12 mouse cellular contexts compared by ENCODE assay signal in genomic region chr6:92987846-92988619, GRCm38 (mm10). TPM values are rescaled to one million over a fixed set of nuclear protein-coding genes. Genes with fewer than 3 reads are reported as not detected.
DNase-seq lines count a peak whose midpoint lies in the region; ATAC-seq lines count a peak whose summit lies in the region.
"Had no signal": no experiment of that assay in that cellular context is flagged by ENCODE, and none has a peak within 500 bp of the region (broad histone marks: within the 10 kb centered on the region; RNA-seq: fewer than 3 reads in every experiment).

No protein-coding gene starts in this region.

- H3K4me2 ChIP-seq in lung, embryonic 16.5 days (ENCODE audit: low read depth, low read length), result peak overlapping the region; percentile 28
- H3K4me2 ChIP-seq: hindbrain, embryonic 12.5 days; midbrain, embryonic 11.5 days had no signal

- no peak overlapping the region for H3K4me3 ChIP-seq in heart, embryonic 10.5 days
- no peak overlapping the region for H3K4me3 ChIP-seq in lung, embryonic 16.5 days (ENCODE audit: low read length)
- H3K4me3 ChIP-seq: hindbrain, embryonic 12.5 days had no signal

- H3K27me3 ChIP-seq in heart, embryonic 10.5 days (ENCODE audit: insufficient read depth, poor library complexity, severe bottlenecking), result no peaks in the 10 kb centered on the region
- no peaks in the 10 kb centered on the region for H3K27me3 ChIP-seq in lung, embryonic 16.5 days (ENCODE audit: control insufficient read depth, insufficient read depth, low read depth, low read length)
- H3K27me3 ChIP-seq: hindbrain, embryonic 12.5 days had no signal

- no peaks in the 10 kb centered on the region for H3K9me3 ChIP-seq in heart, embryonic 10.5 days
- H3K9me3 ChIP-seq in lung, embryonic 16.5 days (ENCODE audit: control insufficient read depth, low read length), result no peaks in the 10 kb centered on the region
- H3K9me3 ChIP-seq: hindbrain, embryonic 12.5 days had no signal

- peaks cover 31% of the 10 kb centered on the region for H3K4me1 ChIP-seq in heart, embryonic 10.5 days
- peaks cover 19% of the 10 kb centered on the region for H3K4me1 ChIP-seq in lung, embryonic 16.5 days (replicated peaks; ENCODE audit: control insufficient read depth, insufficient read depth, low read length)
- H3K4me1 ChIP-seq: hindbrain, embryonic 12.5 days had no signal

- H3K9ac ChIP-seq in lung, embryonic 16.5 days (ENCODE audit: low read length), result no peak overlapping the region
- H3K9ac ChIP-seq: hindbrain, embryonic 12.5 days had no signal

- no peaks in the 10 kb centered on the region for H3K36me3 ChIP-seq in heart, embryonic 10.5 days
- no peaks in the 10 kb centered on the region for H3K36me3 ChIP-seq in lung, embryonic 16.5 days (ENCODE audit: control insufficient read depth, insufficient read depth, low read length)
- H3K36me3 ChIP-seq: G1E; hindbrain, embryonic 12.5 days had no signal

- no peak for DNase-seq in heart, embryonic 10.5 days (ENCODE audit: low spot score)
- DNase-seq in kidney, adult 8-10 months, result peak; percentile 30 to 37
- no peak for DNase-seq in spleen, adult 18-20 months
- no peak for DNase-seq in thymus, adult 18-20 months
- DNase-seq in cerebellum, postnatal 25 days, result no peak
- DNase-seq in spleen, postnatal 36 days (ENCODE audit: low spot score in 2 of 2), result no peak

- H3K27ac ChIP-seq in heart, embryonic 10.5 days, result peak overlapping the region; percentile 80
- peak overlapping the region; percentile 32; the same call in 1 of the 2 replicates for H3K27ac ChIP-seq in lung, embryonic 16.5 days (ENCODE audit: low read length)
- H3K27ac ChIP-seq: hindbrain, embryonic 12.5 days had no signal

- peak; percentile 48 for ATAC-seq in granulocyte monocyte progenitor cell, adult 5-6 weeks (replicated peaks; ENCODE audit: poor library complexity, severe bottlenecking)
- ATAC-seq in lung, embryonic 16.5 days (ENCODE audit: low read depth), result peak; percentile 41; the same call in 1 of the 2 replicates
- ATAC-seq: forebrain, embryonic 14.5 days had no signal

- WGBS in heart, embryonic 10.5 days, result 47% methylated on average over 14 of the region's 14 CpGs
- 35% methylated on average over 14 of the region's 14 CpGs for WGBS in lung, embryonic 16.5 days

RNA-seq across cellular contexts. Expression of gene Adamts9, which starts 44.7 kb away (rescaled TPM):
- not detected in 2 replicates for total RNA-seq in granulocyte monocyte progenitor cell, adult 5-6 weeks (2014; fragmentation: Nextera tagmentation)
- not detected in 2 replicates for total RNA-seq in granulocyte monocyte progenitor cell, adult 5-6 weeks (2017)
- polyA plus RNA-seq in heart, embryonic 10.5 days (2016; fragmentation: Nextera tagmentation; extraction: Ambion mirVana), result 6.1 and 9.7 TPM in 2 replicates
- 13.8 and 16.2 TPM in 2 replicates for polyA plus RNA-seq in lung, embryonic 16.5 days (2015; fragmentation: Nextera tagmentation; extraction: Ambion mirVana)
- polyA plus RNA-seq: G1E had no signal

Comparison
In these comparisons a context has a peak if more than half of its experiments do, and no peak if none do; other contexts are left out.
1. DNase-seq: peak in kidney, adult 8-10 months (2 of 2); none in heart, embryonic 10.5 days (single experiment), spleen, adult 18-20 months (0 of 2), thymus, adult 18-20 months (0 of 2), cerebellum, postnatal 25 days (0 of 2) and spleen, postnatal 36 days (0 of 2).